Mouse (Mus musculus) left cerebral cortex, postnatal 25 days (tissue): ENCODE results near the gene Ptprn2. TPM values are rescaled to one million over a fixed set of nuclear protein-coding genes. Genes with fewer than 3 reads are reported as not detected.

ENCODE experiments used
- DNase-seq, 2 experiments: peaks; one replicate each; pipeline ENCODE4 v3.0.0; 2022; ENCODE audit warnings: low spot score in 2 of 2, mixed read lengths in 1 of 2
- intact Hi-C: fragments of 180-260 bp; cut with DNase I; formaldehyde crosslinking; loops from one replicate; pipeline ENCODE4 v1.15.1; 2025
- total RNA-seq, 2 experiments: library from RNA; stranded (reverse); gene quantifications; 2 replicates each; pipeline ENCODE4 v1.2.3; 2021

Ptprn2 gene
- 100 to 1,000 TPM; 356 to 377 TPM for total RNA-seq

GRCm38 (mm10) chr12:116485591-116486403 lies at the start of gene Ptprn2:
Ptprn2 (plus strand) TSS chr12:116485720.
- peak; percentile 74 to 77 for DNase-seq
- intact Hi-C loops: loop anchor here (5.0 kb wide), 1 partner anchor 112 kb away; no protein-coding TSS in a partner anchor

- DNase-seq: no peak
- intact Hi-C loops: no loop called here
These were observed 49.4 kb upstream of the Ptprn2 start for GRCm38 (mm10) chr12:116436125-116436524.

DNA sequence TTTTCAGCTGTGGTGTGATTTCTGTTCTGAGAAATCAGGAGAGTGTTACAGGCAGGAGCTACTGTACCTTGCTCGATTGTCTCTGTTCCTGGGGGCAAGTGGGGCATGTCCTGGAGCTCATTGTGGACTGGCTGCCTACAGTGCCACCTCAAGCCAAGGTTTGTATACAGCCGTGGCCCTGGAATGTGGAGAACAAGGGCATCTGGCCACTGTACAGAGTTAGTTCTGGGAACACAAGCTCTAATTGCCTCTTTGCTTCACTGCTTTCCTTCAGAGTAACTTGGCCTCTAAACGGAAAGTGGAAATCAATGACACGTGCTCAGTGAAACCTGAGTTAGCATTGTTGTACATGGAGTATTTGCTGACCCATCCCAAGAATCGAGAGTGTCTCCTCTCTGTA lies 46.9 kb upstream of the Ptprn2 start:
- intact Hi-C loops: no loop called here
- no peak for DNase-seq

GRCm38 (mm10) chr12:116442184-116442583 lies 43.3 kb upstream of the Ptprn2 start:
- DNase-seq: no peak
- intact Hi-C loops: no loop called here

DNA sequence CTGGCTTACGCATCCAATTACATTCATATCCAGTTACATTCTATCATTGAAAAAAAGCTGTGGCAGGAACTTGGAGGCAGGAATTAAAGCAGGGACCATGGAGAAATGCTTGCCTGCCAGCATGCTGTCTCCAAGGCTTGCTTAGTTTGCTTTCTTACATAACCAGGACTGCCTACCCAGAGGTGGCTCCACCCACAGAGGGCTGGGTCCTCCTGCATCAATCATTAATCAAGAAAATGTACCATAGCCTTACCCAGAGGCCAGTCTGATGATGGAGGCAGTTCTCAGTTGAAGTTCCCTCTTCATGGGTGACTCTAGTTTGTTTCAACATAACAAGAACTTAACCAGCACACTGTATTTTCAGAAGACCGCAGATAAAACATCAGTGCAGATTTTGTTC lies 36.0 kb upstream of the Ptprn2 start:
- no peak for DNase-seq
- intact Hi-C loops: no loop called here

DNA sequence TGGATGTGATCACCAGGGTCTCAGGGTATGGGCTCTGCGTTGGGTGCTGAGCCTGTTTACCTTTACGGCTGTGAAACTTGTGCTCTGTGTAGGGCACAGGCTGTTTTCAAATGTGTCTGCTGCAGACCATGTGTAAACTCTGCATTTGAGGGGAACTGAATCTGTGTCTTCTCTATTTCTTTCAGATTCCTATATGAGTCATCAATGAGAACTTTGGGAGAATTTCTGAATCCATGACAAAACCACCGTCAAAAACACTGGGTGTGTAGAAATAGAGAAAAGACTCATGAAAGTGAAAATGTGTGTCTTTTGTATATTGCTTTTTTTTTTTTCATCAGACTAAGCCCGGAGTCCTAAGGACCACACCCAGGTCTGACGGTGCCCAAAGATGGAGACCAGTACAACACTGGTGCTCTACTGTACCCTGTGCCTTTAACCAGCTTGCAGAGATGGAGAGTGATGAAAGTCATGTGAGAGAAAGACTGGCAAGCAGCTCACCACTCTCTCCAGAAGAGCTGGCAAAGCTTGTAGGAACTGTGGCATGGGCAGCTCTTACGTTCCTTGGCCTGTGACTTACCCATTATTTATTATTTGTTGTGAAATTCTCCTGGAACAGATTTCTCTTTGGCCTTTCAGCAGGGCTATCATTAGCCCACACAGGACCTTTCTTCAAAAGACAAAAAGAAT lies 25.0 kb upstream of the Ptprn2 start:
- no peak for DNase-seq
- intact Hi-C loops: no loop called here

DNA sequence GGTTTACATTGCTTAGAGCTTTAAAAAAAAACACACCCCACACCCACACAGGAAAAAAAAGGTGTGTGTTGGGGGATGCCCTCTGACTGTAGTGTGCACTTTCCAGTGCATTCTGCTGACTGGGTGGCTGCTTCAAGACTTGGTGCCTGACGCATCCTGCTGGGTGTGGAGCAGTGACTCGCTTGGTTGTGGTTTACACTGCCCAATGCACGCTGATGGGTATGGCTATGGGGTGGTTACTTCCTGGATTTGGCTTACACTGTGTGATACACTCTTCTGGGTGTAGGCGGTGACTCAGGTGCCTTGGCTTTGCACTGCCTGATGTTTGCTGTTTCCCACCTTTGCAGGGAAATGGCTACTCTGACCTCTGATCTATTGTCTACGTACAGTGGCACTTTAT lies 18.5 kb upstream of the Ptprn2 start:
- intact Hi-C loops: no loop called here
- no peak for DNase-seq

- peak in 1 of 2 experiments; percentile 73 for DNase-seq
- intact Hi-C loops: no loop called here
These were observed 17.2 kb upstream of the Ptprn2 start for GRCm38 (mm10) chr12:116468348-116468747.

DNA sequence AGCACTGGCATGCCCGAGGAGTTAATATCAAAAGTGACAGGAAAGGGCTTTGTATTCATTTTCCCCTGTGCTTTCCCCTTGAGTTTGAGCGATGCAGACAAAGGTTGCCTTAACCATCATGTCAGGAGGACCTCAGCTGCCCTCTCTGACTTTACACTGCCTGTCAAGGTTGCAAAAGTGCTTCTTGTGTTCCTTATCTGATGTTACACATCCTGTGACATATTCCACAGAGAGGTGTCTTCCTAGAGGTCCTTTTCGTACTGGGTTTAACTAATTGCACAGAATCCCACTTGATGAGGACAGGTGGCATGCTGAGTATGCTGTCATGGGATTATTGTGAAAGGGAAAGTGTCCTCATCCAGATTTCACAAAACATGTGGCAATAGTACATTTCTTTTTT lies 16.4 kb upstream of the Ptprn2 start:
- intact Hi-C loops: no loop called here

GRCm38 (mm10) chr12:116473264-116473663 lies 12.3 kb upstream of the Ptprn2 start:
- DNase-seq: no peak
- intact Hi-C loops: no loop called here

More for the DNA sequence above, 16.4 kb upstream of the Ptprn2 start:
- DNase-seq: no peak

DNA sequence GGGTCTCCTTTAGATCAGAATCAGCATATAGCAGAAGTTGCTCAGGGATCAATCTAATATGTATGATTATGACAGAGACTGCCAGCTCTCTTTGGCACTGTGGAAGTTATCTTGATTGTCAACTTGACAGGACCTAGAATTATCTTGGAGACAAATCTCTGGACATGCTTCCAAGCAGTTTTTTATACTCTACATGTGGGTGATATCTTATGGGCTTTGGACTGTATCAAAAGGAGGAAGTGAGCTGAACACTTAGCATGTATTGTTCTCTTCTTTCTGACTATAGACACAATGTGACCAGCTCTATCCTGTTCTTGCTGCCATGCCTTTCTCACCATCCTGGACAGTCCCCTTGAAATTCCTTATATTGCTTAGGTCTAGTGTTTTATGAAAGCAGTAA lies 11.8 kb upstream of the Ptprn2 start:
- DNase-seq: no peak
- intact Hi-C loops: no loop called here

GRCm38 (mm10) chr12:116474676-116475075 lies 10.8 kb upstream of the Ptprn2 start:
- DNase-seq: no peak
- intact Hi-C loops: no loop called here

DNA sequence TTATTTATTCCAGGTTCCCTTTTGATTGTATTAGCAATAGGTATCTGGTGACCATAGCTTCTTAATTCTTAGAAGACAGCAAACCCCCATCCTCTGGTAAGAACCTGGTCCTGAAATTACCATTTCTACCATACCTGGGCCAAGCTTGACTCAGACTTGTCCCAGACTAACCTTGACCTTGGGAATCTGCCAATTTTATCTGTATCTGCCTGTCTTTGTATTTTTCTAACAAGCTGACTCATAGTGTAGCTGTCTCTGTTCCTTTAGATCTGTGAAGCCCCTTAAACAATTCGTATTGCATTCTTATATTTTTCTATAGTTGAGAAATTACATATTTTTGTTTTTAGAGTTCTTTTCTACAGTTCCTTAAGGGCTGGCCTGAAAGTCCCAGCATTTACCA lies 6.7 kb upstream of the Ptprn2 start:
- intact Hi-C loops: no loop called here
- DNase-seq: no peak

GRCm38 (mm10) chr12:116481921-116482320 lies 3.6 kb upstream of the Ptprn2 start:
- intact Hi-C loops: no loop called here
- DNase-seq: no peak

GRCm38 (mm10) chr12:116483581-116483980 lies 1.9 kb upstream of the Ptprn2 start:
- intact Hi-C loops: no loop called here
- DNase-seq: no peak

GRCm38 (mm10) chr12:116484991-116485390 lies 529 bp upstream of the Ptprn2 start:
- no peak for DNase-seq
- intact Hi-C loops: loop anchor here (5.0 kb wide), 1 partner anchor 112 kb away; no protein-coding TSS in a partner anchor

DNA sequence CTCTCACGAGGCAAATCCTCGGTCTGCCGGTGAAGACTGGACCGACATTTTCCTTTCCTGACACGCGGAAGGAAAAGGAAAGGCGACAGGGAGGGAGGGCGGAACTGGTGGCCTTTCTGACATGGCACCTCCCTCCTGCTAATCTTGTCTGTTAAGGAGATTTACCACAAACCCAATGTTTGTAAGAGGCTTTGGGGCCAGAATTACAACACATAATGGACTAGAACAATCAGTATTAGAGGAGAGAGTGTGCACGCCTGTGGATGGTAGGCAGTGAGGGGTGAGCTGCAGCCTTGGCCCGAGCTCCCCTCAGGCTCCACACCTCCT lies 847 bp downstream of the Ptprn2 start:
- no peak for DNase-seq
- intact Hi-C loops: loop anchor here (5.0 kb wide), 1 partner anchor 111 kb away; no protein-coding TSS in a partner anchor

- peak; percentile 64 to 83 for DNase-seq
- intact Hi-C loops: loop anchor here (2.0 to 5.0 kb wide), 2 partner anchors 108 to 130 kb away; no protein-coding TSS in a partner anchor
These were observed 3.3 kb downstream of the Ptprn2 start for GRCm38 (mm10) chr12:116488836-116489235.

DNA sequence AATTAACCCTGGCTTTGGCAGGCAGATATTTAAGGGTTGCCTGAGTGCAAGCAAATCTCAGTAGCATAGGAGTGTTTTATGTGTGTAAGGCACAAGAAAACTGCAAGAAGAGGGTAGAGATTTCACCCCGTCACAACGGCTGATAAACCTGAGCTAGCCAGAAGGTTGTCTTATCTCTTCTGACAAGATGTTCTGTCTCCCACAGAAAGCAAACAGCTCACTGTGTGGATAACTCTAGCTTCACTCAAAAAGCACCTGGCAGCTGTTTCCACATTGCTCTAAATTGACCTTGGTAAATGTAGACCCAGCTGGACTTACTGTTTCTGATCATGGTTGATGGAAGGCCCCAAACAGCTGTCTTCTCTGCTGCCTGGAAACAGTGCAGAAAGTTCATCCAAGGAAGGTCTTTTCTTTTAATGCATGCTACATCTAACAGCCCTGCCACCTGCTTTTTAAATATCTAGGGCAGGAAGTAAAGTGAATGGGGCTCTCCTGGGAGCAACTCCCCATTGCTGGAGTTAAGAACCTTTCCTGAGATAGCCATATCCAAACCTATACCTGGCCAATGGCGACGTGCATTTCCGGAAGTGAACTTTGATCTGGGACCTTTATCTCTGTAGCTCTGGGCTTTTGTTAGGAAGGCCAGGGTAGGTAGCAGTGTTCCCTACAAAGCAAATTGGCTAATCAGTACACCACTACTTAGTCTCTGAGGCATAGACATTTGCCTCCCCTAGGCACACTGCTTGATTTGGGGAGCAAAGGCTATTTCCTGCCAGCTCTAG lies 5.2 kb downstream of the Ptprn2 start:
- no peak for DNase-seq
- intact Hi-C loops: no loop called here

- intact Hi-C loops: no loop called here
These were observed 13.1 kb downstream of the Ptprn2 start for GRCm38 (mm10) chr12:116498666-116499065.

More at GRCm38 (mm10) chr12:116498666-116499065, 13.1 kb downstream of the Ptprn2 start:
- no peak for DNase-seq
